Mouse (Mus musculus) heart, adult 2 months (tissue): ENCODE measurements around the gene Dlec1.

Experiments
- CTCF ChIP-seq: fragments of 200-600 bp; IDR thresholded peaks from 2 replicates; pipeline ENCODE4 v1.8.1; 2022; ENCODE audit warnings: antibody characterized with exemption, mild to moderate bottlenecking, moderate library complexity
- EP300 ChIP-seq: fragments of 200-500 bp; IDR thresholded peaks from 2 replicates; pipeline ENCODE4 v1.6.1; 2011; ENCODE audit warnings: low read depth, low read length, control low read depth; ENCODE audit not compliant: insufficient read depth
- POLR2A ChIP-seq: fragments of 200-500 bp; IDR thresholded peaks from 2 replicates; pipeline ENCODE4 v1.6.1; 2011; ENCODE audit warnings: mild to moderate bottlenecking, low read depth, low read length, control low read depth; ENCODE audit not compliant: insufficient read depth

DNA sequence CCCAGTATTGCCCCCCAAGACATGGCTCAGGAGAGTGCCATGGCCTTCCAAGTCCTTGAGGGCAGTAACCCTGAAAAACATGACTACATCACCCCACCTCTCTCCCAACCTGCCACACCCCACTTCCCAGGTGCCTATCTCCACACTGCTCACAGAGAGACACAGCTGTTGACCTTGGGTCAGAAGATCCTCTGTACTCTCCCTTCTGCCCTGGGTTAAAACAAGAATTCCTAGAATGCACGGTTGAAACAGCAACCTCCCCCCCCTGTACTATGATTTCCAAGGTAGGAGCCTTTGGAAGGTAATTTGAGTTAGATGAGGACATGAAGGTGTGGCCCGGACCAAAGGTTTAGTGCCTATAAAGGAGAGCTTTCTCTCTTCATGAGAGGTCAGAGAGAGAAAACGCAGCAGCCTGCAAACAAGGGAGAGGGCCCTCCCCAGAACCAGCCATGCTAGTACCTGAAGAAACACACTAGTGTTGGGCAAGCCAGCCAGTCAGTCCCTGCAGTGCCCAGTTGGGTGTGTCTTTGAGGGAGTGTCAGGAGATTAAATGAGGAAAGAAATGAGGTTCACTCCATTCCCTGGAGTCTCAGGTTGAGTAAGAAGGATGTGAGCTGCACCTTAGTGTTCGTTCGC is 22.1 kb upstream of the Dlec1 start:
- TF ChIP-seq EP300 (no peak), CTCF (no peak), POLR2A (no peak)
